Mouse (Mus musculus) kidney, adult 2 months (tissue): ENCODE measurements around the gene Mms19.

Experiments
- CTCF ChIP-seq: fragments of 200-500 bp; conservative IDR thresholded peaks from 2 replicates; pipeline ENCODE4 v1.5.1; 2011; ENCODE audit warnings: low read depth, mild to moderate bottlenecking, control low read depth, low read length, moderate library complexity, mixed read lengths; ENCODE audit not compliant: insufficient read depth, insufficient read length
- POLR2A ChIP-seq: fragments of 200-500 bp; IDR thresholded peaks from one replicate; pipeline ENCODE4 v1.6.1; 2011; ENCODE audit warnings: low read depth, low read length, control low read depth

GRCm38 (mm10) chr19:42004258-42004657 is 23.3 kb upstream of the Mms19 start:
- TF ChIP-seq CTCF (no peak), POLR2A (no peak)
